Mouse (Mus musculus): ENCODE results near the gene Aldh8a1.
A peak's percentile ranks its signal among the peaks of the same experiment; 100 is the strongest.
"Not testable (repeated sequence)": the region's sequence is repeated elsewhere in the genome, so short reads cannot be mapped to it uniquely, and the experiment has no call there.

DNA sequence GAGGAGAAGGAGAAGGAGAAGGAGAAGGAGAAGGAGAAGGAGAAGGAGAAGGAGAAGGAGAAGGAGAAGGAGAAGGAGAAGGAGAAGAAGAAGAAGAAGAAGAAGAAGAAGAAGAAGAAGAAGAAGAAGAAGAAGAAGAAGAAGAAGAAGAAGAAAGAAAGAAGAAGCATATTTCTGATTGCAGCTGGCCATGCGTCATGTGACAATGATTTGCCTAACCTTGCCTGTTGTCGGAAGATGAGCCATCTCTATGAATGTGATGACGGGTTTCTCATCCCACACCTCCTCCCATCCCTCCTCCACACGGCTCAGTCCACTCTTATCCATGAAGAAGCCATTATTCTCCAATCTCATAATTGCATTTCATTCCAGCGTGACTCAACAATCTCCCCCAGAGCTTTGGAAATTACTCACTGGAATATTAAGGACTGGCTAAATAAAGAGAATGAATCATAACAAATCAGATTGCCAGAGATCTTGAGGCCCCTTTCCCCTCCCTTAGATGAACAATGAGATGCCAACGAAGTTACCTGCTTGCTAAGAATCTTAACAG lies 21.9 kb downstream of the Aldh8a1 start:
- not testable (repeated sequence) for TF ChIP-seq CTCF (IDR thresholded peaks at IDR 0.05; ENCODE audit: control insufficient read depth, insufficient read depth, insufficient read length); MYOG (IDR thresholded peaks at IDR 0.05; ENCODE audit: control insufficient read depth, extremely low read depth, insufficient read length); MYOD1 (IDR thresholded peaks at IDR 0.05; ENCODE audit: control insufficient read depth, insufficient read length, low read depth)
- TF ChIP-seq MAX (IDR thresholded peaks at IDR 0.05) = peak; percentile 43
